Mouse (Mus musculus) layer of hippocampus, adult 18-20 months (tissue): ENCODE results near the gene Vmn2r28. TPM values are rescaled to one million over a fixed set of nuclear protein-coding genes. Genes with fewer than 3 reads are reported as not detected.
"Not testable (repeated sequence)": the region's sequence is repeated elsewhere in the genome, so short reads cannot be mapped to it uniquely, and the experiment has no call there.

Source experiments
- DNase-seq, 2 experiments: peaks; one replicate each; pipeline ENCODE4 v3.0.0; 2022; ENCODE audit warnings: low spot score in 2 of 2
- long read RNA-seq: library from polyadenylated mRNA; stranded (forward); transcript quantifications from one replicate; pipeline ENCODE4 v2.0.0, GENCODE M21; 2021
- total RNA-seq, 2 experiments: library from RNA; stranded (reverse); gene quantifications; 2 replicates each; pipeline ENCODE4 v1.2.3; 2021

Gene Vmn2r28
- not detected for total RNA-seq
- long read RNA-seq: 0 reads

DNA sequence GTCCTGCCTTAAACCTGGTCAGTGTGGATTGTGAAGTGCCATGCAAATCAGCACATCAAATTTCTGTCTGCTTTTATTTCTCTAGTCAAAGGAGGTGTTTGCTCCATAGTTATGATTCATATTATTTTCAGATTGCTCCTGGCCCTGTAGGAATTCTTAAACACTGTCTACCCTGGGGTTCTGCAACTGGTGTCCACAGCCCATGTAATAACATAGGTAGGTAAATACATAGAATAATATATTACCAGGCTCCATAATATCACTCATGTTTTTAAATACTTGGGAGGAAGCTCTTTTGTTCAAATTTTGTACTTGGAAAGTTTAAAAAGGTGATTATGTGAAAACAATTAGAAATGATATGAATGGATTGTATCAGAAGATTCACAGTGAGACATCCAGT, at the start of gene Vmn2r28:
TSS of gene Vmn2r28 (minus strand) at position 101 of the 400 bp plus-strand sequence.
- DNase-seq: not testable (repeated sequence)

DNA sequence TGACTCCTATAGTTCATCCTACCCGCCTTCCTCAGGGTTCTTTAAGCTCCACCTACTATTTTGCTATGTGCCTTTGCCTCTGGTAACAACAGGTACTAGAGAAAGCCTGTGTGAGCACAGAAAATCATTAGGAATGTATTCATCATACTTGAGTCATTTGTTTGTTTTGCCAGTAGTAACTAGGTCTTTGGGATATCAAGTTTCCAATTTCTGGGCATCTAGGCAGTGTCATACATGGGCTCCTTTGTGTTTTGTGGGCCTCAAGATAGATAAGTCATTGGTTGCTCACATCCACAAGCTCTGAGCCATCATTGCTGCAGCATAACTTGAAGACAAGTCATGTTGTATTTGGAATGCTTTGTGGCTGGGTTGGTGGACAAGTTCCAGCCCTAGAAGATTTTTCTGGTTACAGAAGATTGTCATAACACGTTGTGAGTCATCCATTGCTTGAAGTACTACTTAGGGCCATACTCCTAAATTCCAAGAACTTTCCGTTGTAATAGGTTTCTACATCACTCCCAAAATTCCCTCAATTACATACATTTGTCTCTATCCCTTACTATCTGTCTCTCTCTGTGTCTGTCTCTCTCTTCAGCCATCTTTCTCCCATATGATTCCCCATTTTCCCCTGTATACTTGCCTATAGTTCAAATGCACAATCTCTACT, 47.1 kb upstream of the Vmn2r28 start:
- DNase-seq: not testable (repeated sequence)

DNA sequence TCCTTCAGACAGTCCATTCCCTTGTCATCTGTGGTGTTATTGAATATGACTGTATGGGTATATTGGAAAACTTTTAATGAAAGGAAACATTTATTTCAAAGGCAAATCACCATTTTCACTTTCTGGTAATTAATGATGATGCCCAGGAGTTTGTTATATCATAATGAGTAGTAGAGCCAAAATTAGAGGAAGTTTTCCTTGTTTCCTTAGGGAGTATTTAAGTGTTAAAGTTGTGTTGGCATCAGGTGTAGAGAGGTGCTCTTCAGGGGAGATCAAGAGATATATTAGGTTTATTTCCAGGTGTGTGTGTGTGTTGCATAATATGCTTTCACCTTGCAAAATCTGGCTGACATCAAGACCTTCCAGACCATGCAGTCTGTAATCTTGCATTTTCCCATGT, 37.1 kb downstream of the Vmn2r28 start, which contains the start of gene Vmn1r59:
TSS of gene Vmn1r59 (minus strand) at position 101 of the 400 bp plus-strand sequence.
- no peak for DNase-seq

DNA sequence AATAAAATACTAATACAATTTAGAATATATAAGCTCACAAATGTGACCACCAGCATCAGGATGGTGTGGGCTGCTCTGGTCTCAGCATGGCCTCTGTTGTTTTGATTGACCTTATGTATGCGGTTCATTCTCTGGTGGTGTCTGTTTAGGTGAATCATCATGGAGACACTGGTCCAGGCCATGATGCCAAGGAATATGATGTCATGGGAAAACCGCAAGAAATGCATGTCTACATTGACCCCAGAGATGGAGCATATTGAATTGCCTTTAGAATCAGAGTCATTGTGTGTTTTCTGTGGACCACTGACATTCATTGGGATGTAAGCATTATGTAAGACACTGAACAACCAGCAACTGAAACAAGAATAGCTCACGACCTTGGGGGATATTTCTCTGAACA, 39.7 kb downstream of the Vmn2r28 start:
- not testable (repeated sequence) for DNase-seq

DNA sequence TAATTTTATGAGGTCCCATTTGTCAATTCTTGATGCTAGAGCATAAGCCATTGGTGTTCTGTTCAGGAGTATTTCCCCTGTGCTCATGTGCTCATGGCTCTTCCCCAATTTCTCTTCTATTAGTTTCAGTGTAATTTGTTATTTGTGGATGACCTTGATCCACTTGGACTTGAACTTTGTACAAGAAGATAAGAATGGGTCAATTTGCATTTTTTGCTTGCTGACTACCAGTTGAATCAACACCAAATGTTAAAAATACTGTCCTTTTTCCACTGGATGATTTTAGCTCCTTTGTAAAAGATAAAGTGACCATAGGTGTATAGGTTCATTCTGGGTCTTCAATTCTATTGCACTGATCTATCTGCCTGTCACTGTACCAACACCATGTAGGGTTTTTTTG, 45.1 kb downstream of the Vmn2r28 start:
- DNase-seq: no peak

Other genes with a start within 250 kb of the Vmn2r28 start
- gene Gm5065, start 143.4 kb downstream of the Vmn2r28 start, total RNA-seq: not detected
- not detected for gene Nlrp2, start 142.9 kb downstream of the Vmn2r28 start, total RNA-seq
- gene Vmn1r58, start 80.6 kb downstream of the Vmn2r28 start, total RNA-seq: not detected
- not detected for gene Vmn1r59, start 37.2 kb downstream of the Vmn2r28 start, total RNA-seq
- not detected for gene Vmn1r60, start 53.4 kb upstream of the Vmn2r28 start, total RNA-seq
- gene Vmn1r61, start 119.3 kb upstream of the Vmn2r28 start, total RNA-seq: not detected
- gene Vmn1r62, start 179.7 kb upstream of the Vmn2r28 start, total RNA-seq: not detected